Mouse (Mus musculus) regulatory T cell (primary cell): ENCODE measurements at regions not wholly inside any gene's neighbourhood (a gene's known extent, or its start where the extent isn't known, plus 50 kb on each side); places are given as distances from the start of the nearest gene placed in this dataset.

Experiments
- in situ Hi-C: fragments of 300-600 bp; cut with MboI, MseI; formaldehyde crosslinking; loops from one replicate; pipeline ENCODE4 v1.15.1; 2025; ENCODE audit warnings: high pct_unique_total_duplicates

- in situ Hi-C loops, result no loop called here
Observed at GRCm38 (mm10) chr2:146565693-146566092, 53.5 kb upstream of the Ralgapa2 start.

GRCm38 (mm10) chr2:146568171-146568842 lies 56.2 kb upstream of the Ralgapa2 start:
- in situ Hi-C loops, result no loop called here

GRCm38 (mm10) chr2:146571036-146571435 lies 58.9 kb upstream of the Ralgapa2 start:
- in situ Hi-C loops, result no loop called here

- in situ Hi-C loops, result no loop called here
Observed at GRCm38 (mm10) chr2:146571857-146572256, 59.7 kb upstream of the Ralgapa2 start.

GRCm38 (mm10) chr2:146575610-146576297 lies 63.6 kb upstream of the Ralgapa2 start:
- in situ Hi-C loops, result no loop called here

- in situ Hi-C loops, result no loop called here
Observed at GRCm38 (mm10) chr2:146576298-146576905, 64.3 kb upstream of the Ralgapa2 start.

GRCm38 (mm10) chr2:146577096-146577495 lies 65.0 kb upstream of the Ralgapa2 start:
- in situ Hi-C loops, result no loop called here

- in situ Hi-C loops, result no loop called here
Observed at GRCm38 (mm10) chr2:146581220-146581619, 69.1 kb upstream of the Ralgapa2 start.

GRCm38 (mm10) chr2:146583807-146584388 lies 71.8 kb upstream of the Ralgapa2 start:
- in situ Hi-C loops, result no loop called here

- in situ Hi-C loops, result no loop called here
Observed at GRCm38 (mm10) chr2:146586381-146586780, 74.2 kb upstream of the Ralgapa2 start.

- in situ Hi-C loops, result no loop called here
Observed at GRCm38 (mm10) chr2:146586981-146587380, 74.8 kb upstream of the Ralgapa2 start.

GRCm38 (mm10) chr2:146589860-146590259 lies 77.7 kb upstream of the Ralgapa2 start:
- in situ Hi-C loops, result no loop called here

GRCm38 (mm10) chr2:146593291-146593690 lies 81.1 kb upstream of the Ralgapa2 start:
- in situ Hi-C loops, result no loop called here

- in situ Hi-C loops, result no loop called here
Observed at GRCm38 (mm10) chr2:146594212-146594611, 82.1 kb upstream of the Ralgapa2 start.

- in situ Hi-C loops, result no loop called here
Observed at GRCm38 (mm10) chr2:146595673-146596072, 83.5 kb upstream of the Ralgapa2 start.

GRCm38 (mm10) chr2:146606170-146606569 lies 94.0 kb upstream of the Ralgapa2 start:
- in situ Hi-C loops, result no loop called here

GRCm38 (mm10) chr2:146610896-146611295 lies 98.8 kb upstream of the Ralgapa2 start:
- in situ Hi-C loops, result loop anchor here (5.0 kb wide), 1 partner anchor 566 kb away; no protein-coding TSS in a partner anchor

GRCm38 (mm10) chr2:146611886-146612521 lies 99.9 kb upstream of the Ralgapa2 start:
- in situ Hi-C loops, result loop anchor here (5.0 kb wide), 1 partner anchor 565 kb away; no protein-coding TSS in a partner anchor

GRCm38 (mm10) chr2:146612522-146613288 lies 100.6 kb upstream of the Ralgapa2 start:
- in situ Hi-C loops, result loop anchor here (5.0 kb wide), 1 partner anchor 565 kb away; no protein-coding TSS in a partner anchor

GRCm38 (mm10) chr2:146621167-146621566 lies 109.0 kb upstream of the Ralgapa2 start:
- in situ Hi-C loops, result no loop called here

- in situ Hi-C loops, result no loop called here
Observed at GRCm38 (mm10) chr2:146623052-146623451, 110.9 kb upstream of the Ralgapa2 start.
